Mouse (Mus musculus) spleen, postnatal 4 days (tissue): Measurements from ENCODE around the gene Eif4e3.

Source experiments
- DNase-seq, 2 experiments: peaks; one replicate each; pipeline ENCODE4 v3.0.0; 2022; ENCODE audit warnings: low spot score in 2 of 2

The Eif4e3 gene

DNA sequence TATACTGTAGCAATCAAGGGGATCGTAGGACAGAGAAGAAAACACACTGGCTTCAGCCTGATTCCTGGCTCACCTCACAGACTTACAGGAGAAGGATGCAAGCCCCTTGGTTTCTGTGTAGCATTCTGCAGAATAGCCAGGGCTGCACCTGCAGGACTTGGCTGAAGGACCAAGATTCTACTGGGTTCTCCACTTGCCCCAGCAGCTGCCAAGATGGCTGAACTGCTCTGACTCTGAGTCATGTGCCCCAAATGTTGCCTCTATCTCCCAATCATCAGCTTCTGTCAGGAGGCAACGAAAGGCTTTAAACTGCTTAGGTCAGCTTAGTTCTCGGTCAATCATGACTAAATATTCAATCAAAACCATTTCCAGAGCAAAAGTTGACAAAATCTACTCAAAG, 42.0 kb downstream of the Eif4e3 start:
- no peak for DNase-seq

DNA sequence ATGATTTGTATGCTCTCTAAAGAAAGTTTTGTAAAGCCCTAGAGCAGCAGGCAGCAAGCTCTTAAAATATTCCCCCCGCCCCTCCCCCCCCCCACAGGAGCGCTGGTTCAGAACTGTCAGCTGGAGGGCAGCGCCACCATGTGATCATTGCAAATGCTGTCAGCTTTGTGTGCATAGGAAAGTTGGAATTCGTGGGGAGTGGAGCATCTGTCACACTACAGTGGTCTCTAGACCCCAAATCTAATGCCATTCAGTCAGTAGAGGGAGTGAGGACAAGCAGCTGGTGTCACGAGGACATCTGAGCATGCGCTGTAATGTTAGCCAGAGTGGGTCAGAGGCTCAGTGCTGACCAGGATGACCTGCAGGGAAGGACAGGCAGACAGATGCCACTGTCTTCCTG, 42.9 kb downstream of the Eif4e3 start:
- no peak for DNase-seq

DNA sequence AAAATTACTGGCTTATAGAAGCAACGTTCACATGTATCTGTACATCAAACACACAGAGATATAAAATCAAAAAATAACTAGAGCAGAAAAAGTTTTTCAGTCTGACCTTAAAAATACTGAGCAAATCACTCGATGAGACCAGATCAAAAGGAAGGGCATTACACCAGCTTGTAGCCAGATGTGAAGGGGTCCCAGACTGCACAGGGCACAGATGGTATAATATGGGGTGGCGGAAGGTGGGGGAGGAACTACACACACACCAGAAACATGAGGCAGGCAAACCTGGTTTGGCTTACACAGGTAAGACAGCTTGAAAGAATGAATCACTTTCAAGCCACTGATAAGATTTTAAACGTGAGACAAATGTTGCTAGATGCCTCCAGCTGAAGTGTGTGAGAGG, 45.4 kb downstream of the Eif4e3 start:
- no peak for DNase-seq

DNA sequence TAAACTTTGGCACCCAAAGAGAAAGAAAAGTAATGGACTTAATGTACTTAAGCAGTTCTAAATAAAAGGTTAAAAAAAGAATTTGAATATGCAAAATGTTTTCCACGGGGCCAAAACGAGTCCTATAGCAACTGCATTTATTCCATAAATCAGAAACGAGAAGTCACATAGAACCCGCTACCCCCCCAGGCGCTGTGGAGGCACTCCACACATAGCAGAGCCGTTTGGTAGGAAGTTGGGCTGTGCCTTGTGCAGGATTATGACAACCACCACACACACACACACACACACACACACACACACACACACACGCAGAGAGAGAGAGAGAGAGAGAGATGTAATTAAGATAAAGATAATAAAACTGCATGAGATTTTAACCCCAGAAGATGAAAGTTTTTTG, 46.1 kb downstream of the Eif4e3 start:
- no peak for DNase-seq

DNA sequence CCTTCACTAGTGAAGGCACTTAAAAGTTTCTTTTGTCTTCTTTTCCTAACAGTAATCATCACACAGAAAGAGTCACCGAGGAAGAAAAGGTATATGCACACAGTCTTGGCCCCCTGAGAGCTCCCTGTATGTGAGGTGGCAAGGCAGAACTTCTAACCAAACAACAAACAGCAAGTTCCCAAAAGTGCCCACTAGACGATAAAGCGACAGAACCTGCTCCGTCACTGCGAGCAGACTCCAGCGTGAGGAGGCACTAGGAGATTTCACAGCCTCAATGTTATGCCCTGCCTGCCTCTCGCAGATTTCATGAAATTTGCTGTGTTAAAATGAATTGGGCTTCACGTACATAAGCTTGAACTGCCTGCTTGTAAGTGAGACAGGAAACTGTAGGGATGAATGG, 46.6 kb downstream of the Eif4e3 start:
- no peak for DNase-seq

DNA sequence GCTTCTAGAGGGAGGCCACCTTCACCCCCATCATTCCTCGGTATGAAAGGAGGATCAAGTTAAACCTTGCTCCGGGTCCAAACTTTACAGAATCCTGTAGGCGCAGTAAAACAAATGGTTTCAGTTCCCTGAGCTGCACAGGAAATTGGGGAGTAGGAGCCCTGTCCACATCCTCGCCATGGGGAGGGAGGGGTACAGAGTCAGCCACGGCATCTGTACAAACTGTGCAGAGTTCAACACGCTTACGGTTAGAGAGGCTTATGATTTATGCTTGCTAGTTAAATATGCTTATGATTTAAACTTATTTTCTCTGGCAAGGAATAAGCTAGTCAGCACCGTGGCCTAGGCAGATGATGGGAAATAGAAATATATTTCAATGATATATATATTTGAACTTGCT, 47.1 kb downstream of the Eif4e3 start:
- no peak for DNase-seq

DNA sequence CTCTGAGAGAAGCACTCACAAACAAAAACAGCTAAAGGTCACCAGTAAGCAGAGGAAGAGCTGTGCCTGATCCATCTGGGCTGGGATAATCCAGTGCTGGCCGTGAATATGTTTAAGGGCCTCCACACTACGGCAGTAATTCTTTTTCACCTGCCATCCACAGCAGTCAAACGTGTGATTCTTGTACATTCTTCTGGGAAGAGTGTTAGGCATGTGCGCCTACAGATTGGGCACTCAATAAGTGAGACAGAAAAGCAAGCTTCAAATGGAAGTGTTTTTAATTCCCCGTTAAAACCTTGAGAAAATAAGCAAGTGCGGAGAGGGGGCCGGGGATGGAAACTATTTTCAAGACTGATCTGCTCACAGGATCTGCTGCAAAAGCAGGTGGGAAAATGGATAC, 48.7 kb downstream of the Eif4e3 start:
- DNase-seq = no peak

DNA sequence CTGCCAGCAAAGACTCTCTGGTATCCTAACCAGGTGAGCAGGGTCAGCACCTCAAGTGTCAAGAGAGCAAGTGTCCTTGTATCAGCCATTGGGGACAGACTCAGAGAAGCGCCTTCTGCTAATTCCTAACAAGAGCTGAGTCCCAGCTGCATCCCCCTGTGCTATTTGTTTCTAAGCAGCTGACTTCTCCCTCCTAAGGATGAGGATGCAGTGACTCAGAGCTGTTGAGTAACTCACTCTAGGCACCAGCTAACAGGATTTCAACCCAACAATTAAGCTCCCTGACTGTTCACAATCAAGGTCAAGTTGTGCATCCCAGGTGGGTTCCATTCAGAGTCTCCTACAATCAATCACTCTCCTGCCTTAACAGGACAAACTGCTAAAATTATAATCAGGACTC, 49.2 kb downstream of the Eif4e3 start:
- no peak for DNase-seq

DNA sequence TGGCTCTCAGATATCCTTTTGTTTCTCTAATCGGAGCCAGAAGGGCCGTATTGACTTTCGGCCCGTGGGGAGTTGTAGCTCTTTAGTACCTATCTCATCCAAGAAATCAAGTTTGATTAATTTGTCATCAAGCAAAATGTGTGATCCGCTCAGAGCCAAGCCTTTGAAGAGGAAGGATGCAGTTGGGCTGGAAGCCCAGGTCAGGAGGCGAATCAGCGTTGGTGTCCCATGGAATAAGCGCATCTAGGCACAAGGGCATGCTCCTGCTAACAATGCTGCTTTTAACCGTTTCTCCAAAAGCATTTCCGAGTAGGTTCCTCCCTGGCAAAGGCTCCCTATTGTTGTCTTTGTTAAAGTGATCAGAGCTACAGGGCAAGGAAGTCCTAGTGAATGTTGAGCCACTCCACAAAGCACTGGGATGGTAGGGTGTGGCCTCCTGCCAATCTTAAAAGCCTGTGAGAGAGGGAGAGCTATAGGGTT, 51.3 kb downstream of the Eif4e3 start:
- DNase-seq = no peak

DNA sequence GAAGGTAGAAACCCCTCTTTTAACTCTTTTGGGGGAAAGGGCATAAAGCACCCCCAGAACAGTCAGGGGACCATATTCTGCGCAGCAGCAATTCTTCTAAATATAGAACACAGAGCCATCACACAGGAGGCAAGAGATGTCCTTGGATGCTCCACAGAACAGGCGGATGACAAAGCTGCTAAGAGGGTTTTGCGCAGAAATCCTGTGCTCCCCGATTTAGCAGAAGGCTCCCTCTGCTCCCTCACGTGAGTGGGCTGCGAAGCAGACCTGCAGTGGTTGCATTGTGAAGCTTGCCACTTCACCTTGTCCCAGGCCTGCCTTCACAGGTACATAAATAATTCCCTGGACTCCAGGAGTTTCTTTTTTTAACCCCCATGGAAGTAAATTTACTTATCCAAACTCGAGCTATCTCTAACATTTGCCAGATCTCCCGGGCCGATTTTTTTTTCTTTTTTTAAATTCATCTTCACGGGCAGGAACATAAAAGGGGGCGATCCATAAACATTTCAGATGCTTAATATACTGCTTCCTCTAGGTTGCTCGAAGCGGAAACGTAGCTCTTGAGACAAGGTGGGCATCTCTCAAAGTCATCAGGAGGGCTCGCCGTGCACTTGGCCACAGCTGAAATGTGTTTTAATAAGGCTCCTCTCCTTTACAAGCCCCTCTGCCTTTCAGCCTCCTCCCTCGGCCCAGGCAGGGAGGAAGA, 51.9 kb downstream of the Eif4e3 start:
- no peak for DNase-seq

DNA sequence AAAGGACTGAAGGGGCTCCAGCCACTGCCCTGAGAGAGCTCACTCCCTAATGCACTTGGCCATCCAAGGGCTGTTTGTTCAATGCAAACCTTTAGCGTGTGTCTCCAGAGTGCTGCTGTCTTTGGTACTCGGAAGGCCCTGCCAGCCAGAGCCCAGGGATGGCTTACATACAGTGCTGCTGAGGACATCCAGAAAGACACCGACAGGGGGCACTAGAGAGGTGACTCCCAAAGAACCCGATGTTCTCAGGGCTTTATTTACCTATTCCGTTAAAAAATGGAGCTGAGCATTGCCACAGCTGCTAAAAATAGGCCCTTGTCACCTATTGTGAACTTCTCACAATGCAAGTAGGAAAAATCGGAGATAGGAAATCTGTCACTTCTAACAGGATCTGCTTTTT, 54.7 kb downstream of the Eif4e3 start:
- no peak for DNase-seq

DNA sequence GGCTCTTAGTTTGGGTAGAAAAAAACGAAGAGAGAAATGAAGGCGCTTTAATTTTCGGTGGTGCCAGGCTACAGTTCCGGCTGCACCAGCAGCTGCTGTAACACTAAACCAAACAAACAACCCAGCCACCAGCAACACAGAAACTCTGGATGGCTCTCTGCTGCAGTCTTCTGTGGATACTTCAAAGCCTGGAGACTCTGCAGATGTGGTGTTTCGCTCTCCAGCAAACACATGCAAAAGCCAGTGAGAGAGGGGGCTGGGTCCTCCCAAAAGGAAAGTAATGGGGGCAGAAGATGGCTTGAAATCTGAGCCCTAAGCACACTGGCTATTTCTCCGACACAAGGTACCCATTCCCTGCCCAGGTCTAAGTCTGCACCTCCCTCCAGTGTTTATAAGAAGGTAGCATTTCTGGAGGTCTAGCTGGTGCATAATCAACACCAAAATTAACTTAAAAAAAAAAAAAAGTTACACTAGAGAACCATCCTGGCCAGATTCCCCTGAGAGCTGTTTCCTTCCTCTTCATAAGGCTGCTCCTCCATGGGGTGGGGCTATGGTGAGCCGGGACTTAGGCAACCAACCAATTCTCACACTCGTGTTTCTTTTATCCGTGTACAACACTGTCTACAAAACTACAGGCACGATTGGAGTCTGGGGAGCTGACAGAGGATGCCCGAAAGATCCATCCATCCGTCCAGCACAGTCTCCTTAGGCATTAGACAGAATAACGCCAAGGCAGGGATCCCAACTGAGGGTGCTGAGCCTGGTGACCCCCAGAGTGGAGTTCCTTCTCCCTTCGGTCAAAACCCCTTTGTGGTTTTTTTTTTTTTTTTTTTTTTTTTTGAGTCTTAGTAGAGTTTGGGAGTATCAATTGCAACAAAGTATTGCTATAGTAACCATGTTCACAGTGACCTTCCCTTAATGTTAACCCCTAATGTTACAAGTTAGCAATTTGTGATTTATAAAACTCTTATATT, 55.8 kb downstream of the Eif4e3 start:
- no peak for DNase-seq

DNA sequence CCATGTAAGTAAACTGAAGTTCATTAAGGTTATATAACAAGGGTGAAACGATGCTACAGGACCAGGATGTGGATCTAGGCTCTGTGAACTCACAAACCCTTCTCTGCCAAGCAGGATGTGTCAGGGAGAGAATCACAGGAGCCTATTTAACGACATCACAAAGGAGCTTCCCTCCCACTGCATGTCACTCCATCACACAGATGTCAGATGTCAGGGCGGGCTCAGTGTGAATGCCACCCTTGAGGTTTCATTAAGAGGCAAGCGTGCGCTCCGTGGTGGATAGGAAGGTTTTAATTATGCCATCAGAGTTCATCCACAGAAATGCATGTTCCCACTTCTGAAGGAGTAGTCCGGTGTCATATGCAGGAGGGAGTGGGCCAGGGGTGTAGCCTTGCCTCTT, 60.5 kb downstream of the Eif4e3 start:
- no peak for DNase-seq

DNA sequence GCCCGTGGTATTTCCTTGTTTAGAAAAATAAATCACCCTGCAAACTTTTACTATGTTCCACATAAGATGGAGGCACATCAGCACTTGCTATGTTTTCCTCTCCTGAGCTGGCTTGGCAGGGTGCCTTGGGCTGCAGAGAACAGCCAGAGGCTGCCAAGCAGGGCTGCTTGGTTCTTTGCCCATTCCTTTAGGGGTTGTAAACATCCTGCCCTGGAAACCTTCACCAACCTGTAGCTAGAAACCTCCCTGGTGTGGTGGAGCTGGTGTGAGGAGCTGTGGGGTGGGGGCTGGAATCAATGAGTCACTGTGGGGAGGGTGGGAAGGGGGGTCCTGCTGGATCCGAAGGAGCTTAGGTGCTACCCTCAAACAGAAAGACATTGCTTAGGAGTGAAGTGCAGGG, 61.8 kb downstream of the Eif4e3 start:
- DNase-seq = no peak

DNA sequence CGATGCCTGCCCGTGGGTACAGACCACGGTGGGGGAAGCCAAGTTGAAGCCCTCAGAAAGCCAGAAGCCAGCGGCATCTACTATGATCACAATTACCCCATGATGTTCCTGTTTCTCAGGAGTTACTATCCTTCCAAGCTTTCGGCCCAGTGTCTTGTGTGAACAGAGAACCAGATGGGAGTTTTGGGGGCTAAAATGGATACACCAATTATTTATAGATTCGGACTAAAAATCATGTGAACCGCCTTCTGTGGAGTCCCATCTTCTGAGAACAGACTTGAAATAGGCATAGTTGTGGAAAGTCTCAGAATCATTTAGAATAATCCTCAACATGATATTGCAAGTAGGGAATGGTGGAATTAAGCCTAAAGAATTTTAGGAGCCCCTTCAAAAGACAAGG, 64.1 kb downstream of the Eif4e3 start:
- DNase-seq = no peak

DNA sequence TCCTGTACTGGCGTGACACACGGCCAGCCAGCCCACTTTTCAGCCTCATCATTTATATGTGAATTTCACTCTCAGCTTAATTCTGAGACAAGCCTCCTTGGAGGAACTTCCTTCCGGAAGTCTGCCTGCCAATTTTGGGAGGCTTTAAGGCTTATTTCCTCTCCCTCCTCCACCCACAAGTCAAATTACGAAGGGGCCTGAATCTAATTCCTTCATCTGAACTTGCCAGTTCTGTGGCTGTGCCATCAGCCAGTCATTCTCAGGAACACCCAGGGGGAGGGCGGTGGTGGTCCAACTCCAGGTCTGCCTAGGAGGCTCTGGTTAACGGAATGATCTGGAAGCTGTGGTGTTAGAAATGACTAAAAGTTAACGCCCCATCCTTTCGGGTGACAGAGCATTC, 65.7 kb downstream of the Eif4e3 start:
- DNase-seq = no peak

DNA sequence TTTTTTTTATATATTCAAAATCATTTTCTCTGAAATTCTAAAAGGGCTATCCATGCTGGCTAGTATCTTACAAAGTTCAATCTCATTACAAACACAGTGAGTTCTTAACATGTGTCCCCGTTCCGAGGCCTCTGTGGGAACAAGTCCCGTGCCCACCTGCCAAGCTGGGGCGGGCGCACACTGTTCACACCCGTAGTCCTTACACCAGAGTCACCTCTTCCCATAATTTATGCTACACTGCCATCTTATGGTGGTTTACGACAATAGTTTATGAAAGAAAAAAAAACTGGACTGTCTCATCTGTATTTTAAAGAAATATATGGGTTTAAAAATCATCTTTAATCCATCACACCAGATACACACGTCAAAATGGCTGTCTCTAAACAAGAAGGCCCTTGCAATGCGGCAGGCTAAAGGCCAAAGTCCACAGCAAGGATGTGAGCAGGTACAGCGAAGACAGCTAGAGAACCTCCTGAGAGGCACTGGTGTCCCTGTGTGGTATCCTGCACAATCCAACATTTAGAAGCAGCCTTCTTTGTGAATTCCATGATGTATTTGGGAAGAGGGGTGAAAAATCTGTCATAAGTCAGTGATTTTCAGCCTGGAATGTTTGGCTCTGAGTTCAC, 66.3 kb downstream of the Eif4e3 start:
- no peak for DNase-seq

DNA sequence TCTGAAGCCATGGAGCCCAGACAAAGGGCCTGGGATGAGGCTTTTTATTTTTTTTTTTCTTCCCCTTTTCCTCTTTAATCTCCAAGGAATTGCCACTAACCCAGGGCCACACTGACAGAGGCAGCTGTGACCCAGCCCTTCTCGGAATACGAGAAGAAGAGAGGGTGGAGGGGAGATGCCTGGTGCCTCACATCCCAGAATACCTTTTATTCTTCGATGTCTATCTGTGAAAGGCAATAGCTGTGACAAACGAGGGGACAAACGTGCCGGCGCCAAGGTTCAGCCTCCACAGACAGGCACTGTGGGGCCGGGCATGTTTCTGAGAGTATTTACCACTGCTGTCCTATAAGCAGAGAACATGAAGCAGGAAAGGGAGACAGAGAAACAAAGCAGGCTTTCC, 66.9 kb downstream of the Eif4e3 start:
- DNase-seq = no peak

DNA sequence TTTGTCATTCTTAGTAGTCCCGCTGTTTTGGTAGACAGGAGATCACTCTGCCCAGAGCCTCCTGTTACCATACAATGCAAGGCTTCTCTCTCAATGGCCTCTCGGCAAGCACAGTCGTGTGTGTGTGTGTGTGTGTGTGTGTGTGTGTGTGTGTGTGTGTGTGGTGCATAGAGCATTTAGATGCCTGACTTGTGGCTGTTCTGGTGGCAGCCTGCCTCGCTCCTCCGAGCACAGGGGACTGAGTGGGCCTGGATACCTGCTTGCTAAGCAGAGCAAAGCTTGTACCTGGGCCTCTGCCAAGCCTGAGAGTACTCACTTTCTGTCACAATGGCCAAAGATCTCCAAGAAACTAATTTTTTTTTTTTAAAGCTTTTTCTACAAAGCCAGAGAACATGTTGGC, 67.3 kb downstream of the Eif4e3 start:
- no peak for DNase-seq

DNA sequence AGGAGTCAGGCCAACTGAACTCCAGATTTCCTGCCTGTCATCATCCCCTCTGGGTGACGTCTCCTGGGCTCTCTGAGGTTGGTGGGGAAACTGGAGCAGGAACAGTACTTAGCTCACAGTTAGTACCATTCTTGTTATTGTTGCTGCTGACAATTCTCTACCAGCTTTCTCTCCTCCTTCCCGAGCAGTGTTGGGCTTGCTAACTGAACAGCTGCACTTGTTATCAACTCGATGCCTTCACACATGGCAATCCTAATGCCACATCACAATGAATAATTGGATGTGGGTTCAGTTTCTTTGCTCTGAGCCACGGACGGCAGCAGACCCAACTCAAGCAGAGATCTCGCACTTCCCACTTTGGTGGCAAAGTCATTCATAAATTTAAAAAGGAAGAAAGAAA, 89.5 kb downstream of the Eif4e3 start:
- DNase-seq = no peak

DNA sequence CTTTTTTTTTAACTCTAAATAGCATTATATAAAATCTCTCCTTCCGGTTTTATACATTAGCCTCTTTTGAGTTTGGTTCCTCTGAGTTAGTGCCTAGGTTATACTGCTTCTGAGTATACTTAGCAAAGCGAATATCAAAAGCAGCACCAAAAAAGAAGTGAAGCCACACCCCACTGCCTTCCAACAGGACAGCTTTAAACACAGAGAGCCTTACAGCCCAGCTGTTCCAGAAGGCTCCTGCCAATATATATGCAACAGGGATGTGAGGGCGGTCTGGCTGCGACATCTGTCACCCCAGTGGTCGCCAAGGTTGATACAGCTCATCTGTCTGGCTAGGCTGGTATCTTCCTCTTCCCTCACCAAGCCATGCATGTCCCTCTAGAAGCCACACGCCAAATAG, 90.9 kb downstream of the Eif4e3 start:
- DNase-seq = no peak
